In the genomic region with DNA sequence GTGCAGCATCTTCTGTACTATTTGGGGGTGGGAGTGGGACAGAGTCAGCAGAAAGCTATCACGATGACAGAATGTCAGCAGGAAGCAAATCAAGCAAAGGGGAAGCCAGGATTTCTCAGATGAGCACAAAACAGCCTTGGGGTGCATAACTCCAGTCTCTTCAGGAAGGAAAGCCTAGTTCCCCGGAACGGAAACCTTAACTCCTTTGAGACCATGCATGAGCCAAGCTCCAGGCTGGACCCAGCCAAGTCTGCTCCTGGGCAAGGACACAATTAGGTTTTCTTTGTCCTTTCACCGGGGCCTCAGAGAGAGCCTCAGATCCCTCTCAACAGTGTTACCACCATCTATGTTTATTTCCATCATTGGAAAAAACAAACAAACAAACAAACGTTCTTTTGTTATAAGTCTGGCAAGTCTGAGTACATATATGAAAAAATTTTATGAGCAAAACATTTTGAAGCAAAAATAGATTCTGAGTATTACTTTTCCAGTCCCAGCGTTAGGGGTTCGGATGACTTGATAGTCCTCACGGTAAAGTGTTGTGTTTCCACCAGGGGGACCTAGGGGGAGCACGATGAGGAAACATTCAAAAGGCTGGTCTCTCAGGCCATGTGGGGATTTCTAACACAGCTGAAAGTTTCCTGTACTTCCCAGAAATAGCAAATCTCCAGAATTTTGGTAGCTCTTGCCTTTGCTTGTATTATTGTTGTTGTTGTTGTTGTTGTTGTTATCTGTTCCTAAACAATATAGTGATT, we compare ENCODE assay signal across 11 mouse cellular contexts. TPM values are rescaled to one million over a fixed set of nuclear protein-coding genes. Genes with fewer than 3 reads are reported as not detected.
DNase-seq lines count a peak whose midpoint lies in the region; ATAC-seq and TF ChIP-seq lines count a peak whose summit lies in the region.
"Had no signal": no experiment of that assay in that cellular context is flagged by ENCODE, and none has a peak within 500 bp of the region (broad histone marks: within the 10 kb centered on the region; RNA-seq: fewer than 3 reads in every experiment).

No protein-coding gene starts in this region.

- no peaks in the 10 kb centered on the region for H3K36me3 ChIP-seq in liver, postnatal 0 days (replicated peaks; ENCODE audit: insufficient read depth, low read length)
- H3K36me3 ChIP-seq: limb, embryonic 12.5 days; midbrain, embryonic 13.5 days had no signal

- no peak overlapping the region for H3K27ac ChIP-seq in liver, postnatal 0 days (ENCODE audit: low read depth)
- H3K27ac ChIP-seq in cortical plate, adult 2 months (ENCODE audit: insufficient read depth, low read length): no peak overlapping the region
- H3K27ac ChIP-seq: limb, embryonic 12.5 days; midbrain, embryonic 13.5 days had no signal

- no peaks in the 10 kb centered on the region for H3K9me3 ChIP-seq in liver, postnatal 0 days (ENCODE audit: low read length)
- H3K9me3 ChIP-seq: limb, embryonic 12.5 days; midbrain, embryonic 13.5 days had no signal

- intact Hi-C loops in gastrocnemius, postnatal 14 days (cut with DNase I; ENCODE audit: low total_unique reads): no loop called here
- intact Hi-C loops in gastrocnemius, postnatal 36 days (cut with DNase I): no loop called here

- WGBS in liver, postnatal 0 days (ENCODE audit: insufficient replicate concordance): 41% methylated on average over 9 of the region's 9 CpGs

- no peak overlapping the region for H3K9ac ChIP-seq in liver, postnatal 0 days (replicated peaks)
- H3K9ac ChIP-seq: limb, embryonic 12.5 days; midbrain, embryonic 13.5 days had no signal

- H3K27me3 ChIP-seq in liver, postnatal 0 days (ENCODE audit: insufficient read depth, low read length): no peaks in the 10 kb centered on the region
- H3K27me3 ChIP-seq: limb, embryonic 12.5 days; midbrain, embryonic 13.5 days had no signal

- peak; percentile 16 for DNase-seq in gastrocnemius, postnatal 14 days
- no peak for DNase-seq in gastrocnemius, postnatal 36 days
- DNase-seq in liver, postnatal 0 days: no peak
- DNase-seq in liver: no peak
- DNase-seq in kidney, postnatal 10 days: peak; percentile 42
- DNase-seq in cerebellum, postnatal 4 days (ENCODE audit: low spot score in 2 of 2): no peak
- DNase-seq in cerebellum, adult 11-12 months: no peak

- TF ChIP-seq POLR2A in cortical plate, adult 2 months (IDR thresholded peaks at IDR 0.05; ENCODE audit: extremely low read depth, insufficient read depth, low read length): no peak

- no peak for TF ChIP-seq EP300 in liver, postnatal 0 days (IDR thresholded peaks at IDR 0.05; ENCODE audit: low read depth)

- H3K4me2 ChIP-seq in liver, postnatal 0 days (ENCODE audit: low read depth, low read length): no peak overlapping the region
- H3K4me2 ChIP-seq: limb, embryonic 12.5 days; midbrain, embryonic 13.5 days had no signal

- no peaks in the 10 kb centered on the region for H3K4me1 ChIP-seq in liver, postnatal 0 days (ENCODE audit: insufficient read depth)
- peaks cover 2% of the 10 kb centered on the region for H3K4me1 ChIP-seq in cortical plate, adult 2 months (ENCODE audit: control insufficient read depth, insufficient read depth, low read length)
- H3K4me1 ChIP-seq: limb, embryonic 12.5 days had no signal

- 0 out of 2 replicates have a peak, but pooled peaks have one; percentile 21 for TF ChIP-seq CTCF in liver, postnatal 0 days (IDR thresholded peaks at IDR 0.05; ENCODE audit: low read depth)
- TF ChIP-seq CTCF in cortical plate, adult 2 months (IDR thresholded peaks at IDR 0.05; ENCODE audit: extremely low read depth, insufficient read depth, low read length): 0 out of 2 replicates have a peak, but pooled peaks have one; percentile 8

- 0 out of 2 replicates have a peak, but pooled peaks have one; percentile 13 for ATAC-seq in liver, postnatal 0 days
- ATAC-seq: midbrain, embryonic 13.5 days had no signal

- H3K4me3 ChIP-seq in liver, postnatal 0 days (ENCODE audit: low read depth, low read length): no peak overlapping the region
- no peak overlapping the region for H3K4me3 ChIP-seq in cortical plate, adult 2 months (ENCODE audit: insufficient read depth, low read length)
- H3K4me3 ChIP-seq: limb, embryonic 12.5 days; midbrain, embryonic 13.5 days had no signal

RNA-seq across cellular contexts. Expression of a gene that starts 31.2 kb away (rescaled TPM):
- total RNA-seq in gastrocnemius, postnatal 14 days (2021): not detected
- not detected for total RNA-seq in gastrocnemius, postnatal 36 days (2021)
- not detected in 2 replicates for polyA plus RNA-seq in liver, postnatal 0 days (2015; fragmentation: Nextera tagmentation; extraction: Ambion mirVana)
- polyA plus RNA-seq in cortical plate, adult 2 months (2012; rRNA removed): not detected in 2 replicates
- polyA plus RNA-seq: heart, embryonic 16.5 days; limb, embryonic 12.5 days; midbrain, embryonic 13.5 days had no signal

Comparison
In these comparisons a context has a peak if more than half of its experiments do, and no peak if none do; other contexts are left out.
1. DNase-seq: peak in gastrocnemius, postnatal 14 days (single experiment) and kidney, postnatal 10 days (single experiment); none in gastrocnemius, postnatal 36 days (0 of 2), liver, postnatal 0 days (single experiment), liver (single experiment), cerebellum, postnatal 4 days (0 of 2) and cerebellum, adult 11-12 months (single experiment).